Mouse (Mus musculus) heart, postnatal 0 days (tissue): Measurements from ENCODE around the gene Rasgef1b.

Experiments
- CTCF ChIP-seq: IDR thresholded peaks from 2 replicates; pipeline ENCODE4 v1.5.1; 2016; ENCODE audit warnings: antibody characterized with exemption, control low read depth, low read depth
- EP300 ChIP-seq: IDR thresholded peaks from 2 replicates; pipeline ENCODE4 v1.6.1; 2016; ENCODE audit warnings: antibody characterized with exemption, low read depth

DNA sequence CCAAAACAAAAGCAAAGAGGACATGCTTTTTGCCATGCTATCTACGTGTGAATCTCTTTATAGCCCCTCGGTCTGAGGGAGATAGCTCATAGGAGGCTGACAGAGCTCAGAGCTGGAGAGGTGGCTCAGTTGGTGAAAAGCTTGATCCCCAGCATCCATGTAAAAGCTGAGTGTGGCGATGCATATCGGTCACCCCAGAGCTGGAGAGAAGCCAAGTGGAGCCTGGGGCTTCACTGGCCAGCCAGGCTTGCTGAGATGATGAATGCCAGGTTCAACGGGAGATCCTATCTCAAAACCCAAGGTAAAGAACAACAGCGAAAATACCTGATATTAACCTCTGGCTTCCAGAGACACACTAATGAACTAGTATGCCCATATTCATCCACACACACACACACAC, 142.6 kb downstream of the Rasgef1b start:
- no peak for TF ChIP-seq CTCF
- TF ChIP-seq EP300, result no peak
